Mouse (Mus musculus): ENCODE measurements around the gene Btf3l4.

DNA sequence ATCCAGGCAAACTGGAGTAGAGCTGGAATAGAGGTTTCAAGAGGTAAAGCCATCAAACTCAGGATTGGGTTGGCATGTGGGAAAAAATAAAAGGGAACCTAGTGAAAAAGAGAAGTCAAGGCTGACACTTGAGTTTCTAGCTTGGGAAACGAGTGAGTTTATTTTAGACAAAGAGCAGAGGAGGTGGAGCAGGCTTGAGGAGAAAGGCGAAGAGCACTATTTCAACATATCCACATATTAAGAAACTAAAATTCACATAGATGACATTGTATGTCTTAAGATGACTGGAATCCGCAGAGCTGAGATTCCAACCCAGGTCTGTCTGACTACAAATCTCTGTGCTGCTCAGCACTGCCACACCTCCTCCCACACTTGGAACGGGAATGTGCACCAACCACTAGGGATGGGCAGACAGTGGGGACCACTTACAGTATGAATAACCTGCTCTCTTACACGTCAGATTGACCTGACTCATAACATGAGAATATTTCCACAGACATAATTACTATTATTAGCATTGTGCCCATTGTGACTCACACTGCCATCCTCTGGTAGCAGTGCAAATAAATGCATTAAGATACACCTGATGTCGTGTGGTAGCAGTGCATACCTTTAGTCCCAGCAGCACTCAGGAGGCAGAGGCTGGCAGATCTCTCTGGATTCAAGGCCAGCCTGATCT is 44.0 kb downstream of the Btf3l4 start:
- TF ChIP-seq CTCF (conservative IDR thresholded peaks at IDR 0.05; ENCODE audit: insufficient read depth, insufficient read length, low read depth, low read length) (no peak), POLR2A (IDR thresholded peaks at IDR 0.05; ENCODE audit: low read depth, low read length) (no peak)

All from kidney, adult 2 months (tissue).